Mouse (Mus musculus) MEL (cell line): ENCODE measurements around the gene Kank1. TPM values are rescaled to one million over a fixed set of nuclear protein-coding genes. Genes with fewer than 3 reads are reported as not detected.

Experiments
- DNase-seq: peaks from one replicate; pipeline ENCODE4 v3.0.0; 2011; ENCODE audit warnings: low read depth, low spot score
- H3K27ac ChIP-seq: 2 replicates; pipeline ENCODE4 v1.5.1; 2012; ENCODE audit warnings: low read depth, mild to moderate bottlenecking, control low read depth, low read length, moderate library complexity; ENCODE audit not compliant: control insufficient read depth
- H3K27me3 ChIP-seq, 2 experiments: fragments of 150-350 bp in 1 of 2; sonication (generic) in 1 of 2; 2 replicates each; pipeline ENCODE4 v1.6.1; 2012; ENCODE audit warnings: low read length in 2 of 2, mild to moderate bottlenecking in 2 of 2, improper control_type of control experiment in 1 of 2, moderate library complexity in 1 of 2; ENCODE audit not compliant: insufficient read depth in 2 of 2, control insufficient read depth in 1 of 2
- H3K36me3 ChIP-seq, 2 experiments: 2 replicates each; pipeline ENCODE4 v1.6.1; 2012 to 2014; ENCODE audit warnings: low read length in 2 of 2, improper control_type of control experiment in 1 of 2, inconsistent platforms in 1 of 2, mild to moderate bottlenecking in 1 of 2; ENCODE audit not compliant: insufficient read depth in 2 of 2, control insufficient read depth in 1 of 2
- H3K4me1 ChIP-seq, 2 experiments: fragments of 150-350 bp in 1 of 2; sonication (generic) in 1 of 2; 2 replicates each; pipeline ENCODE4 v1.6.1; 2012; ENCODE audit warnings: low read length in 2 of 2, improper control_type of control experiment in 1 of 2, mild to moderate bottlenecking in 1 of 2; ENCODE audit not compliant: insufficient read depth in 2 of 2, control insufficient read depth in 1 of 2
- H3K4me3 ChIP-seq, 2 experiments: fragments of 150-350 bp in 1 of 2; sonication (generic) in 1 of 2; 2 replicates each; pipeline ENCODE4 v1.5.1; 2012; ENCODE audit warnings: low read depth in 2 of 2, low read length in 2 of 2, mild to moderate bottlenecking in 2 of 2, moderate library complexity in 2 of 2, control low read depth in 1 of 2, improper control_type of control experiment in 1 of 2; ENCODE audit not compliant: control insufficient read depth in 1 of 2, insufficient read depth in 1 of 2
- H3K79me2 ChIP-seq: 2 replicates; pipeline ENCODE4 v1.6.1; 2012; ENCODE audit warnings: mild to moderate bottlenecking, low read length, moderate library complexity; ENCODE audit not compliant: control insufficient read depth, poor library complexity, insufficient read depth
- H3K9ac ChIP-seq: 2 replicates; pipeline ENCODE4 v1.6.1; 2012; ENCODE audit warnings: low read depth, mild to moderate bottlenecking, control low read depth, low read length, moderate library complexity; ENCODE audit not compliant: control insufficient read depth, poor library complexity, severe bottlenecking
- H3K9me3 ChIP-seq: fragments of 150-350 bp; sonication (generic); replicated peaks from 2 replicates; pipeline ENCODE4 v1.6.1; 2012; ENCODE audit warnings: mild to moderate bottlenecking, low read length, improper control_type of control experiment, moderate library complexity; ENCODE audit not compliant: insufficient read depth
- BHLHE40 ChIP-seq: IDR thresholded peaks from 2 replicates; pipeline ENCODE4 v1.6.1; 2012; ENCODE audit warnings: low read depth, mild to moderate bottlenecking, inconsistent platforms, low read length, improper control_type of control experiment, borderline replicate concordance
- CHD1 ChIP-seq: IDR thresholded peaks from 2 replicates; pipeline ENCODE4 v1.6.1; 2012; ENCODE audit warnings: low read depth, mild to moderate bottlenecking, inconsistent platforms, low read length, improper control_type of control experiment
- CHD2 ChIP-seq: IDR thresholded peaks from 2 replicates; pipeline ENCODE4 v1.6.1; 2011; ENCODE audit warnings: low read length, improper control_type of control experiment
- CTCF ChIP-seq, 3 experiments: IDR thresholded peaks in 2 of 3; conservative IDR thresholded peaks in 1 of 3; 2 replicates each; pipeline ENCODE4 v1.5.1; 2011 to 2012; ENCODE audit warnings: low read length in 3 of 3, low read depth in 2 of 3, mild to moderate bottlenecking in 2 of 3, improper control_type of control experiment in 1 of 3, inconsistent platforms in 1 of 3, mixed read lengths in 1 of 3, moderate library complexity in 1 of 3; ENCODE audit not compliant: control insufficient read depth in 1 of 3, insufficient read depth in 1 of 3, poor library complexity in 1 of 3, severe bottlenecking in 1 of 3
- E2F4 ChIP-seq: IDR thresholded peaks from 2 replicates; pipeline ENCODE4 v1.6.1; 2011; ENCODE audit warnings: low read depth, low read length, improper control_type of control experiment, borderline replicate concordance
- ELF1 ChIP-seq: IDR thresholded peaks from 2 replicates; pipeline ENCODE4 v1.6.1; 2014; ENCODE audit warnings: low read depth, mild to moderate bottlenecking, inconsistent platforms, low read length, improper control_type of control experiment, moderate library complexity
- EP300 ChIP-seq, 2 experiments: IDR thresholded peaks; 2 replicates each; pipeline ENCODE4 v1.6.1; 2011; ENCODE audit warnings: improper control_type of control experiment in 2 of 2, low read length in 2 of 2, low read depth in 1 of 2, mild to moderate bottlenecking in 1 of 2
- ETS1 ChIP-seq: IDR thresholded peaks from 2 replicates; pipeline ENCODE4 v1.6.1; 2012; ENCODE audit warnings: low read depth, mild to moderate bottlenecking, inconsistent platforms, low read length, improper control_type of control experiment, moderate library complexity
- GABPA ChIP-seq: IDR thresholded peaks from 2 replicates; pipeline ENCODE4 v1.6.1; 2012; ENCODE audit warnings: low read depth, mild to moderate bottlenecking, inconsistent platforms, low read length, improper control_type of control experiment, moderate library complexity
- HCFC1 ChIP-seq: IDR thresholded peaks from 2 replicates; pipeline ENCODE4 v1.6.1; 2012; ENCODE audit warnings: low read depth, mild to moderate bottlenecking, inconsistent platforms, low read length, improper control_type of control experiment, moderate library complexity
- JUND ChIP-seq: IDR thresholded peaks from 2 replicates; pipeline ENCODE4 v1.6.1; 2011; ENCODE audit warnings: low read depth, mild to moderate bottlenecking, improper control_type of control experiment, low read length
- KAT2A ChIP-seq: conservative IDR thresholded peaks from 2 replicates; pipeline ENCODE4 v1.6.1; 2012; ENCODE audit warnings: low read depth, low read length, improper control_type of control experiment, inconsistent platforms
- MAFK ChIP-seq: IDR thresholded peaks from 2 replicates; pipeline ENCODE4 v1.6.1; 2011; ENCODE audit warnings: low read depth, mild to moderate bottlenecking, low read length, improper control_type of control experiment, borderline replicate concordance
- MAX ChIP-seq: IDR thresholded peaks from 2 replicates; pipeline ENCODE4 v1.6.1; 2011; ENCODE audit warnings: low read length, improper control_type of control experiment
- MYB ChIP-seq: IDR thresholded peaks from 2 replicates; pipeline ENCODE4 v1.6.1; 2011; ENCODE audit warnings: mild to moderate bottlenecking, low read depth, low read length, improper control_type of control experiment
- MYC ChIP-seq: IDR thresholded peaks from 2 replicates; pipeline ENCODE4 v1.6.1; 2011; ENCODE audit warnings: low read depth, mild to moderate bottlenecking, low read length, improper control_type of control experiment, moderate library complexity
- NELFE ChIP-seq: IDR thresholded peaks from 2 replicates; pipeline ENCODE4 v1.6.1; 2011; ENCODE audit warnings: low read depth, low read length, improper control_type of control experiment
- NRF1 ChIP-seq: IDR thresholded peaks from 2 replicates; pipeline ENCODE4 v1.6.1; 2014; ENCODE audit warnings: low read depth, mild to moderate bottlenecking, inconsistent platforms, low read length, improper control_type of control experiment, moderate library complexity; ENCODE audit not compliant: poor library complexity, insufficient read depth, severe bottlenecking
- POLR2A ChIP-seq, 2 experiments: IDR thresholded peaks; 2 replicates each; pipeline ENCODE4 v1.6.1; 2011 to 2012; ENCODE audit warnings: low read length in 2 of 2, mild to moderate bottlenecking in 2 of 2, control low read depth in 1 of 2, improper control_type of control experiment in 1 of 2, low read depth in 1 of 2, moderate library complexity in 1 of 2; ENCODE audit not compliant: control insufficient read depth in 1 of 2, insufficient read depth in 1 of 2, poor library complexity in 1 of 2
- POLR2AphosphoS2 ChIP-seq: IDR thresholded peaks from 2 replicates; pipeline ENCODE4 v1.6.1; 2011; ENCODE audit warnings: low read length, improper control_type of control experiment
- RAD21 ChIP-seq: IDR thresholded peaks from 2 replicates; pipeline ENCODE4 v1.6.1; 2011; ENCODE audit warnings: mild to moderate bottlenecking, low read depth, low read length, improper control_type of control experiment
- SIN3A ChIP-seq: IDR thresholded peaks from 2 replicates; pipeline ENCODE4 v1.6.1; 2012; ENCODE audit warnings: low read length, improper control_type of control experiment, inconsistent platforms
- SMC3 ChIP-seq: IDR thresholded peaks from 2 replicates; pipeline ENCODE4 v1.6.1; 2011; ENCODE audit warnings: low read depth, low read length, improper control_type of control experiment
- TBP ChIP-seq: IDR thresholded peaks from 2 replicates; pipeline ENCODE4 v1.8.0; 2011; ENCODE audit warnings: low read depth, low read length, improper control_type of control experiment
- TCF12 ChIP-seq: IDR thresholded peaks from 2 replicates; pipeline ENCODE4 v1.6.1; 2014; ENCODE audit warnings: low read depth, mild to moderate bottlenecking, inconsistent platforms, low read length, improper control_type of control experiment, moderate library complexity
- UBTF ChIP-seq: IDR thresholded peaks from 2 replicates; pipeline ENCODE4 v1.6.1; 2012; ENCODE audit warnings: low read depth, mild to moderate bottlenecking, inconsistent platforms, low read length, improper control_type of control experiment, moderate library complexity, borderline replicate concordance; ENCODE audit not compliant: insufficient read depth
- USF1 ChIP-seq: IDR thresholded peaks from 2 replicates; pipeline ENCODE4 v1.6.1; 2014; ENCODE audit warnings: low read depth, mild to moderate bottlenecking, inconsistent platforms, low read length, improper control_type of control experiment, moderate library complexity
- USF2 ChIP-seq, 2 experiments: IDR thresholded peaks; 2 replicates each; pipeline ENCODE4 v1.6.1; 2011 to 2012; ENCODE audit warnings: improper control_type of control experiment in 2 of 2, low read length in 2 of 2, borderline replicate concordance in 1 of 2, inconsistent platforms in 1 of 2, low read depth in 1 of 2, mild to moderate bottlenecking in 1 of 2; ENCODE audit not compliant: insufficient read depth in 1 of 2
- ZMIZ1 ChIP-seq: IDR thresholded peaks from 2 replicates; pipeline ENCODE4 v1.6.1; 2012; ENCODE audit warnings: low read depth, mild to moderate bottlenecking, inconsistent platforms, low read length, improper control_type of control experiment, moderate library complexity
- polyA plus RNA-seq, 2 experiments: library from polyadenylated mRNA; stranded (reverse) in 1 of 2; unstranded in 1 of 2; fragments of >175 nt in 1 of 2; fragments of >200 nt in 1 of 2; gene quantifications; 2 replicates each; pipeline versions ENCODE4 v1.2.1 to v1.2.4; 2012; ENCODE audit warnings: low replicate concordance in 2 of 2, low read depth in 1 of 2; ENCODE audit not compliant: insufficient read length in 2 of 2, insufficient read depth in 1 of 2, missing spikeins in 1 of 2
- total RNA-seq: library from RNA; depleted of rRNA; stranded (reverse); fragments of 300-350 nt; gene quantifications from 2 replicates; pipeline ENCODE4 v1.2.3, GENCODE M21; 2012

Kank1 gene
- total and polyA plus RNA-seq, 3 experiments: not detected

DNA sequence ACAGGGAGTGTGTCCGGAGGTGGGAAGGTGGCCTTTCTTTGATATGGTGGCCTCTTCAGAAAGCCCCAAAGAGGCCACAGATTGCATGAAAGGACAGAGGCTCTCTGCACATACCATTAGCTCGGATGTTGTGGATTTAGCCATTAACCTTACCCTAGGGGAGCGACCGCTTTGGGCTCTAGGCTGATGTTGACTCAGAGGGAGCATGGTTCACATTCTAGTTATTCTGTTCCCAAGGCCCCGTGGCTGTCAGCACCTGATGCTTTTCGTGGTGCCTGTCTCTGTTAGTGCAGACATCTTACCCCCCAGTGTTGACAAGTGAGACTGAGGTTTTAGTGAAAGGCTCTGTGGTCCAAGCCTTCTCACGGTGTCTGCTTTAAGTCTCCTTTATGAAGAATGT lies 74.9 kb downstream of the Kank1 start:
- no peak for DNase-seq
- H3K4me3 ChIP-seq: no peak overlapping the region
- H3K9me3 ChIP-seq: no peaks in the 10 kb centered on the region
- H3K79me2 ChIP-seq: no peaks in the 10 kb centered on the region
- H3K36me3 ChIP-seq: no peaks in the 10 kb centered on the region
- no peak overlapping the region for H3K9ac ChIP-seq
- no peaks in the 10 kb centered on the region; a peak in 1 of 4 replicates for H3K27me3 ChIP-seq
- H3K27ac ChIP-seq: no peak overlapping the region
- H3K4me1 ChIP-seq: no peaks in the 10 kb centered on the region
- no peak for TF ChIP-seq EP300 (IDR thresholded peaks at IDR 0.05; ENCODE audit: low read depth in 1 of 2, low read length in 2 of 2)
- no peak for TF ChIP-seq CHD1
- no peak for TF ChIP-seq TBP
- no peak for TF ChIP-seq ELF1
- TF ChIP-seq ZMIZ1: no peak
- TF ChIP-seq USF1: no peak
- no peak for TF ChIP-seq CTCF (IDR thresholded peaks at IDR 0.05 in 2 of 3, conservative IDR thresholded peaks at IDR 0.05 in 1 of 3; ENCODE audit: control insufficient read depth in 1 of 3, insufficient read depth in 1 of 3, low read depth in 2 of 3, low read length in 3 of 3, poor library complexity in 1 of 3, severe bottlenecking in 1 of 3)
- TF ChIP-seq POLR2A (IDR thresholded peaks at IDR 0.05; ENCODE audit: control insufficient read depth in 1 of 2, insufficient read depth in 1 of 2, low read depth in 1 of 2, low read length in 2 of 2, poor library complexity in 1 of 2): no peak
- TF ChIP-seq E2F4: no peak
- TF ChIP-seq USF2 (IDR thresholded peaks at IDR 0.05; ENCODE audit: borderline replicate concordance in 1 of 2, insufficient read depth in 1 of 2, low read depth in 1 of 2, low read length in 2 of 2): no peak
- no peak for TF ChIP-seq NELFE
- no peak for TF ChIP-seq BHLHE40
- TF ChIP-seq UBTF: no peak
- no peak for TF ChIP-seq MAFK
- no peak for TF ChIP-seq SIN3A
- no peak for TF ChIP-seq SMC3
- TF ChIP-seq MYC: no peak
- TF ChIP-seq POLR2AphosphoS2: no peak
- no peak for TF ChIP-seq JUND
- TF ChIP-seq, all 39 proteins: peak for 0

DNA sequence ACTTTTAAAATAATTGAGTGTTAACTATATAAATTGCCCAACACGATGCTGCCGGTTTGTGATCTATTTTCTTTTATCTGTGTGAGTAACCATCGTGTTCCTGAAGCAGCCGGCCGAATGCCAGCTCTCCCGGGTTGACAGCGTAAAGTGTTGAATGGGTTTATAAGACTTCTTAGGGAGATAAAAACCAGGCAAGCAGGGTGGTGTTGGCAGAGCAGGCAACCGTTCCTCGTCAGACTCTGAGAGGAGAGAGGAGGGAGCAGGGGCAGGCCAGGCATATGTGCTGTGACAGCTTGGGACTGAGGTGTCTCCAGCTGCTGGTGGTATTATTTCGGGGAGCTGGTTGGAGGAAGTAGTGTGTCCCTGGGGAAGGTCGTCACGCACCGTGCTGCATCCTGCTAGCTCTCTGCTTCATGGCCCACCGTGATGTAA lies 78.7 kb downstream of the Kank1 start:
- no peaks in the 10 kb centered on the region for H3K9me3 ChIP-seq
- no peak for DNase-seq
- TF ChIP-seq GABPA: no peak
- no peak for TF ChIP-seq RAD21
- no peak for TF ChIP-seq MYC
- TF ChIP-seq BHLHE40: no peak
- no peak for TF ChIP-seq CHD2
- TF ChIP-seq NRF1: no peak
- no peak for TF ChIP-seq NELFE
- no peak for TF ChIP-seq MAX
- no peak for TF ChIP-seq UBTF
- no peak for TF ChIP-seq KAT2A
- TF ChIP-seq CHD1: no peak
- TF ChIP-seq ETS1: no peak
- TF ChIP-seq HCFC1: no peak
- TF ChIP-seq POLR2A (IDR thresholded peaks at IDR 0.05; ENCODE audit: control insufficient read depth in 1 of 2, insufficient read depth in 1 of 2, low read depth in 1 of 2, low read length in 2 of 2, poor library complexity in 1 of 2): no peak
- TF ChIP-seq TCF12: no peak
- no peak for TF ChIP-seq JUND
- no peak for TF ChIP-seq MYB
- TF ChIP-seq ELF1: no peak
- no peak for TF ChIP-seq ZMIZ1
- TF ChIP-seq, all 39 proteins: peak for 0
- no peak overlapping the region for H3K4me3 ChIP-seq
- no peak overlapping the region for H3K27ac ChIP-seq
- H3K27me3 ChIP-seq: no peaks in the 10 kb centered on the region; a peak in 1 of 4 replicates
- H3K36me3 ChIP-seq: no peaks in the 10 kb centered on the region
- no peaks in the 10 kb centered on the region for H3K79me2 ChIP-seq
- H3K9ac ChIP-seq: no peak overlapping the region
- no peaks in the 10 kb centered on the region for H3K4me1 ChIP-seq
